Mouse (Mus musculus) granulocyte monocyte progenitor cell, adult 5-6 weeks (primary cell): ENCODE measurements around the gene Filip1. TPM values are rescaled to one million over a fixed set of nuclear protein-coding genes. Genes with fewer than 3 reads are reported as not detected.
"Not testable (repeated sequence)": the region's sequence is repeated elsewhere in the genome, so short reads cannot be mapped to it uniquely, and the experiment has no call there.

ENCODE experiments used
- ATAC-seq: replicated peaks from 2 replicates; pipeline ENCODE4 v1.8.0; 2016; ENCODE audit warnings: mild to moderate bottlenecking, moderate TSS enrichment, inconsistent platforms; ENCODE audit not compliant: poor library complexity, severe bottlenecking
- total RNA-seq, 2 experiments: library from RNA; stranded (forward) in 1 of 2; stranded (reverse) in 1 of 2; fragments of 200-712, 200-1000 nt in 1 of 2; fragments of >200 nt in 1 of 2; fragmentation: Nextera tagmentation in 1 of 2; gene quantifications; 2 replicates each; pipeline ENCODE4 v1.2.3; 2014 to 2017

The Filip1 gene
- total RNA-seq (2014; fragmentation: Nextera tagmentation): 1.1 and 2.1 TPM in 2 replicates
- 0.69 and 1.1 TPM in 2 replicates for total RNA-seq (2017)

DNA sequence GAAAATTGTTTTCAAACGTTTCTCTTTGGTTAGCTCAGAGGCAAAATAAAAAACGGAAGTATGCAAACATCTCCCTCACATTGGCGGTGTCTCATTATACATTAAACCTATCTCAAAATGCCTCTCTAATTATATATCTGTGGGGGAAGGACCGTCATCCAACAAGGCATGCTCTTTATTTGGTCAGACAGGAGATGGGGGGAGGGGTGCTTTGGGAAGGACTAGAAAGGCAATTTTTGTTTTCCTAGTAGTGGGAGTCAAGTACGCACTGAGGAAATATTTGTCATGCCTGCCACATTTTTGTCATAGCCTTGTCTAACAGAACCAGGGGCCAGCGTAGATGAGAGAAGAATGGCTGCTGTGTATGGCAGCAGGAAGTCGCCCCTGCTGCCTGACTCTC is at the start of gene Filip1:
Gene Filip1 (minus strand): TSS at position 101 of the 400 bp plus-strand sequence.
- no peak for ATAC-seq

DNA sequence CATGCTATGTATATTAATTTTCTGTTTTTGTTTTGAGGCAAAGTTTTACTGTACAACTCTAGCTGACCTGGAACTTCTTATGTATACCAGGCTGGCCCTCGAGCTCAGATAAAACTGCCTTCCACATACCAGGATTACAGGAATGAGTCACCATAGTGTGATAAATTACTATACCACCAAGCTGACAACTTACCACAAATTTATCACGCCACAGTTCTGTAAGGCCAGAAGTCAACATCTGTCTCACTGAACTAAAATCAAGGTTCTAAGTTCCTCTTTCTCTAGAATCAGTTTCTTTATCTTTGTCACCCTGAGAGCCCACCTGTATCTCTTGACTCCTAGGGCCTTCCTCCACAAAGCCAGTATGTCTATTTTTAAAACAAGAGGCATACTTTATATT is 45.0 kb upstream of the Filip1 start:
- peak; percentile 84 for ATAC-seq

DNA sequence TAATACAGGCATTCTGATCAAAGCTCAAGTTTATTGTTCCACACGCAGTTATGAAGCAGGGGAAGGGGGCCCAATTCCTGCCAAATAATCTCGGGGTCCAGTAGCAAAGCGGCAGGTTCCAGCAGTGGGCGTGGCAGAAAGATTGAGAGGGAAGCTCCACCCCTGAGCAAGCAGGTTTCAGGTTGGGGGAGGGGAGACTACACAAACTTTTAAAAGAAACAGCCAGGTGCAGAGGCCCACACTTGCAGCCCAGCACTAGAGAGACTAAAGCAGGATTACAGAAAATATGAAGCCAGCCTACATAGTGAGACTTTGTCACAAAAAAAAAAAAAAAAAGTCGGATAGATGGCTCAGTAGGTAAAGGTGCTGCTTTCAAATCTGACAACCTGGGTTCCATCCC is 40.3 kb upstream of the Filip1 start:
- ATAC-seq: no peak

DNA sequence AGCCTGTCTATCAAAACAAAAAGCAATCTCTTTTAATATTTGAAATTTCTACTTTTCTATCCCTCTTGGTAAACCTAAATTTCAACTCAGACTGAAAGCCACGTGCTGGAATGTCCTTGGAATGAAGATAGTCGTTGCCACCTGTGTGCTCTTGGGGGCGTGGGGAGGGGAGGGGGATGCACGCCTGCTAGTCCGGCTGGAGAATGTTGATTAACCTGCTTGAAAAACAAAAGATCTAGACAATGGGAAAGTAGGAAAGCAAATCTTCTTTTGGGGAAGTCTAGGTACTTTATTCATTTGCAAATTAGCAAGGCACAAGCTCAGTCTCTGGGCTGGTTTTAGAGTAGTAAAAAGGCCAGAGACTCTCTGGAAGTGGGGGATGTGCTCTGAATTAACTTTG is 36.6 kb upstream of the Filip1 start:
- not testable (repeated sequence) for ATAC-seq

DNA sequence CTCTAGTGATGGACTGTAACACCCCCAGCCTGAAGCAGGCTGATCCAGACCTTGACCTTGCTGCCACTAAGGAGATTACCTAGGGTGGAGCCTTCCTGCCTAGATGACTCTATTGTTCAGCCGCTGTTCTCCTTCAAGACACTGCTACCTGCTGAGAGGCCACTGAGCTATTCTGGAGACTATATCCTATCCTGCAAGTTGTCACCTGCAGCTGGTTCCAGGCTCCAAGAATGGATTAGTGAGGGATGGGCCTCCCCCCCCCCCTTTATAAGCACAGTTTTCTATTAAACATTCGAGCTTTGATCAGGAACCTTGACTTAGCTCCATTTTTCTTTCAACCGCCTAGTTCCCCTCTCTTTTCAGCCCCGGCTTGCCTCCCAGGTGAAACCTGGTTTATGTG is 31.6 kb upstream of the Filip1 start:
- ATAC-seq: not testable (repeated sequence)

DNA sequence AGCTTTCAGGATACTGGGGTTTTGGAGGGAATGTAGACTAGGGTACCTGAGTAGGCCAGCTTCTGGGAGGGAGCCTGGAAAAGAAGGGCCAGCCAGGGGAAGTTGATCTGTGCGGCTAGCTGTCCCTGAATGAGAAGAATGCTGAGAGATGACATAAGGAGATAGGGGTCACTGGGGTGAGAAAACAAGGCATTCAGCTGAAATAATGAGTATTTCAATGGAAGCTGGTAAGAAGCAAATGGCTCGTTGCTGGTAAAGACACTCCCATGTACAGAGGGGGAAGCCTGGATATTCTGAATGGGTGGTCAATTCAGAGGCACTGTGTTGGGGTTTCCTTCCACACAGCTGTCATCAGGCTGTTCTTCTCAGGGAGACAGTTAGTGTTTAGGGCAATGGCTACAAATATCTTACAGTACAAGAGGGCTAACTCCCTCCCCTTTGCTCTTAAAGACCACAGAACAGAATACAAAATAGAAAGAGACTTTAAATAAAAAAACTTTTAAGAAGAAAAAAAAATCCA is 26.7 kb upstream of the Filip1 start:
- ATAC-seq: no peak

DNA sequence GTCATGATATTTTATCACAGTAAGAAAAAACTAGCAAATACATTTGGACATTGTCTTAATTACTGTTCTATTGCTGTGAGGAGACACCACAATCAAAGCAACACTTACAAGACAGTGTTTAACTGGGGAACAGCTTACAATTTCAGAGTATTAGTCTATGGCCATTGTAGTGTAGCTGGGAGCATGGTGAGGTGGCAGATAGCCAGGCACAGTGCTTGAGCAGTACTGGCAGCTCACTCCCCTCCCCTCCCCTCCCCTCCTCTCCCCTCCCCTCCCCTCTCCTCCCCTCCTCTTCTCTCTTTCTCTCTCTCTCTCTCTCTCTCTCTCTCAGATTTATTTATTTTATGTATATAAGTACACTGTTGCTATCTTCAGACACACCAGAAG is 25.3 kb upstream of the Filip1 start:
- ATAC-seq: no peak

DNA sequence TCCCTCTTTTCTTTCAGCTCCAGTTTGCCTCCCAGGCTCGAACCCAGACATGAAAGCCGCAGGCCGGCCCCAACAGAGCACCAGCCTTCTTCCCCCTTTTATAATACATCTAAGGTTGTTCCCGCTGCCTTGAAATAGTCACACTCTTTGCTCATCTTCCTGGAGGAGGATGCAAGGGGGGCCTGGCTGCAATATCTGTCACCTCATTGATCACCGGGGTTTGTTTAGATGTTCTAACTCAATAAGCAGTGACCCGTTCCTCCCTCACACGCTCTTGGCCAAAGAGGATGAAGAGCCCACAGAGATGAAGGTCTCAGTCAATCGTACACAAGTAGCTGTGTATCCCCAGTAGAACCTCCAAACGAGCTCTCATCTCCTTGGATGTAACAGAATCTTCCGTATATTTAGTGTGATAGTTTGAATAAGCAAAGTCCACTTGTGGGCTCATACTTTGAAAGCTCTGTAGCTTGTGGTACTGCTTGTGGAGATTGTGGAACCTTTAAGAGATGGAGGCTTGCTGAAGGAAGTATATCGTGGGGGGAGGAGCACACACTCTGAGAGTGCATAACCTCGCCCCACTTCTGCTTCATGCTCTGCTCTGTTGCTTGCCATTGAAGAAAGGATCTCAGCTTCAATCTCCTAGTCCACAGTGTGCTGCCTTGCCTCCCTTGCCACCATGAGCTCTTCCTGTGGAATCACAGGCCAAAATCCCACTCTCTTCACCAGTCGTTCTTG is 24.8 kb upstream of the Filip1 start:
- no peak for ATAC-seq

DNA sequence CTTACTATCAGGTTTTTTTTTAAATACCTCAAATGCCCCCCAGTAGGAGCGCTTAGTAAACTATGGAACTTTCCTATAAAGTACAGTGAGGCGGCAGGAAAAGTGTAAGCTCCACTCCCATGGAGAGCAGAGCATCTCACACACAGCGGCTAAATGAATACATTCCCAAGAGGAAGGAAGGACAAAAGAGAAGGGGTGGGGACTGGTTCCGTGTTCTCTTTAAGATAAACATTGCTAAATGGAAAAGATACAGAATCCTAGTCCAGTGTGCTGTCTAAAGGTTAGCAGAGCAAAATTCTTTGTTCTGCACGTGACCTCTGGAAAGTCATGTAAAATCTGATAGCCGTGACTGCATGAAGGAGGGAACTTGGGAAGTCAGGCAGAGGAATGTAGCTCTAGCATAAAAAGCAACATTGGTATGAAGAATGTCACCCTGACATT is 13.9 kb upstream of the Filip1 start:
- ATAC-seq: no peak

DNA sequence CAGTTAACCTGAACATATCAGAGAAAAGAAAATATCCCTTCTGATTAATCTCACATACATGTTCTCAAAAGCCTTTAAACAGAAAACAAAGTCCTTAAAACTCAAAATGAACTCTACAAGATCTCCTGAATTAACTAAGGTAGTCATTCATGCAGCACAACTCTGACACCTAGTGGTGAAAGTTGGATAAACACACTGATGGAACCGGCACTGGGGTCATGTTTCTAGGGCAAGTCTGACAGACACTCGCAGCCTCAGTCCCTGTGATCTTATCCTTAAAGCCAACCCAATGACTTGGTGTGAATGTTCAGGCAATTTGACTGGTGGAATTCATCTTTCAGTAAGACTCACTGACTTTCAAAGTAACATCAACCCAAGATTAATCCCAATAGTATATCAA is 13.4 kb upstream of the Filip1 start:
- peak; percentile 91 for ATAC-seq

DNA sequence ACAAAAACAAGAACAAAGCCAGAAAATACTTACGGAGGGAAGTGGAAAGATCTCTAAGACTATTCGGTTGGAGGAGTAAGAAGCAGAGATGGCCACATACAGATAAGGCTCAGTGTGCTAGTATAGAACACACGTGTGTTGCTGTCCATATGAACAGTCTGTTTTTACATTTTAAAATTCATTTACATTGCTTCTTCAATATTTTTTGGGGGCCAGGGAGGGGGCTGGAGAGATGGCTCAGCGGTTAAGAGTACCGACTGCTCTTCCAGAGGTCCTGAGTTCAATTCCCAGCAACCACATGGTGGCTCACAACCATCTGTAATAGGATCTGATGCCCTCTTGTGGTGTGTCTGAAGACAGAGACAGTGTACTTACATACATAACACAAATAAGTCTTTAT is 12.7 kb upstream of the Filip1 start:
- not testable (repeated sequence) for ATAC-seq

DNA sequence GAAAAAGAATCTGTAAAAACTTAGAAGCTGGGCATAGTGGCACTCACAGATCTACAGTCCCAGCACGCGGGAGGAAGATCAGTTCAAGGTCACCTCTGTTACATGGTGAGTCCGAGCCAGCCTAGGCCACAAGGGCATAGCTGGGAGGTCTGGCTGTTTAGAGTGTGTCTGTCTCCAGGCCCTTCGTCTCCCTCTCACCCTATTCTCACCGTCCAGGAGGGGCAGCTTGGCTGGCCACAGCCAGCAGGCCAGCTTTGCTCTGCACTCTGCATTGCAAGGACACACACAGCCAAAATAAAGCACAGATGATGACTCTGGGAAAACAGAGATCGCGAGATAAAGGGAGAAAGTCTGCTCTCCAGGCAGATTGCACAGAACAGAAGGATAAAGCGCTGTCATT is 10.2 kb upstream of the Filip1 start:
- ATAC-seq: no peak

DNA sequence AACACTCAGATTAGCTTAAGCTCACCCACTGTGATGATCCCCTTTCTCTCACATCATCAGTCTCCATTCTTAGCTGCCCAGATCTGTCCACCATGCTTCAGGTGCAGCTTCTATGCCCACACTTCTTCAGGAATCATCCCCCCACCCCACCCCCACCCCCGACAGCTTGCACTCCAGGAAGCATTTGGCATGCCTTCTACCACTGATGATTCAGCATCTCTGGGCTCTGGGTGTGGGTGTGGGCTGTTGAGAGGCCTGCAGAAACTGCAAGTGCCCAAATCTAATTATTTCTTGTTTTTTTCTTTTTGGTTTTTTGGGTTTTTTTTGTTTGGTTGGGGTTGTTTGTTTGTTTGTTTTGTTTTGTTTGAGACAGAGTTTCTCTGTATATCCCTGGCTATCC is 9.0 kb upstream of the Filip1 start:
- ATAC-seq: no peak

DNA sequence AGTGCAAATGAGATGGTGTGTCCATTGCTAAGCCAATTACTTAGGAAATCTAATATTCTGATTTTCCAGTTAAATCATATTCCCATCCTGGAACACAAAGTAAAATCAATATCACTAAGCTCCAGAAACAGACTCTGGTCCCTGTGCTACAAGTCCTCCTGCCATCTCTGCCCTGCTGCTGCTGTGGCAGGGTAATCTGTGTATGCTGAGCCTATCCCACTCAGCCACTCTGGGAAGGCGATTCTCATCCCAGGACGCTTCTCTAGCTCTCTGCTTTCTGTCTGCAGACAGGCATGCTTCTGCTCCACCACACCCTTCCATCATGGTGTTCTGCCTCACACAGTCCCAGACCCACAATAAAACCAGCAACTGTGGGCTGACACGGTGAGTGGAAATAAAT is 7.8 kb upstream of the Filip1 start:
- no peak for ATAC-seq

DNA sequence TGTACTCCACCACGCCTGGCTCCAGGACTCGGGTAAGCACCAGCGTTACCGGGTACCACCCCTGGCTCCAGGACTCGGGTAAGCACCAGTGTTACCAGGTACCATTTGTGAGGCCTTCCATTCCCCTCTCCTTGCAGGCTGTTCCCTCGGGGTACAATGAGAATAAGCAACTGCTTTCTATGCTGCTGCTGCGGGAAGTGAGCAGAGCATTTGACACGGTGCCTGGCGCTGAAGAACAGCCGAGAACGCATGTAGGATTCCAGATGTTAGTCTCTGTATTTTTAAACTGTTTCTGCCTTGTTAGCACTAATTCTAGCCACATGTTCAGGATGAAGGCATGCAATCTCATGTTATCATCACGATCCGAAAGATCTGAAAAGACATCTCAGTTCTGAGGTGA is 635 bp downstream of the Filip1 start:
- no peak for ATAC-seq

DNA sequence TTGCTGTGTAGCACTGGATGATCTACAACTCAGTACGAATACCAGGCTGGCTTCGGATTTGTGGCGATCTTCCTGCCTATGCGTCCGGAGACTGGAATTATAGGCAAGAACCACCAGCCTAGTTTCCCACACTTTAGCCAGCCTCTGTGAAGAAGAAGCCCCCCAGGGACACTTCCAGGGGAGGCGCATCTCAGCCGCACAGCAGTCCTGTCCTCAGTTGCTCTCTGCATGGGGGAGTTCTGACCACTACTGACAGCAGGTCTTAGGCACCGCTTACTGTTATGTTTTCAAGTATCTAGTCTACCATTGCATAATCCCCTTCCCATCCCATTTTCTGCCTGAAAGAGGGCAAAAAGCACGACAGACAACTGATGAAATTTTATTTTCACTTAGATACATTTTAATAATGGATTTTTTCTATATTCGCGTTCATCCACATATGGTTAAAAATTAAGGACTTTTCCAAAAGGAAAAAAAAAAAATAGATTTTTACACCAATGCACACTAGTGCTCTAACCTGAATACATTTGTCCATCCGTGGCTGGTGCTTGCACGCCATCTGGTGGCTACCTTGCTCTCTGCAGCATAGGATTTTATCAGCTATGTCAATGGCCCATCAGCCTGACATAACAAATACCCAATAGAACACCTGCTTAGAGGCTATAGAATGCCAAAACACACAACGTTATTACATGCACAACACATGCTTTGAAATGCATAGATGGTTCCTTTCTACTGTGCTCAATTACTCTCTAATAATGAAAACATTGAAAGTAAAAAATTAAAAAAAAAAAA is 10.1 kb downstream of the Filip1 start:
- peak; percentile 97 for ATAC-seq

DNA sequence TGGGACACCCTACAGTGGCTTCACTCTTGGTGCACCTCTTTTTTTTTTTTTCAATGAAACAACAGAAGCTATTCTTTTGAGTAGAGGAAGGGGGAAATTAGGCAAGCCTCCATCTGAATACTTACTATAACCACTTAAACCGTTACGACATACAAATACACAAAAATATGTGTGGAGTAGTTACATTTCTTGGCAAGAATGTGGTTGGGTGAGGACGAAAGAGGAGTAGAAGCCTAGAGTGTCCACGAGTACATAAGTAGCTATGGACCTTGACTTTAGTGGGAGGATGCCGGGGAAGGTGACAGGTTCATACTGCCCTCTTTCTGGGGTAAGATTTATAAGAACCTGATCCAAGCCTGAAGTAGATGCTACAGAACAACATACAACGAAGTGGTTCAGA is 15.4 kb downstream of the Filip1 start:
- peak; percentile 82 for ATAC-seq

DNA sequence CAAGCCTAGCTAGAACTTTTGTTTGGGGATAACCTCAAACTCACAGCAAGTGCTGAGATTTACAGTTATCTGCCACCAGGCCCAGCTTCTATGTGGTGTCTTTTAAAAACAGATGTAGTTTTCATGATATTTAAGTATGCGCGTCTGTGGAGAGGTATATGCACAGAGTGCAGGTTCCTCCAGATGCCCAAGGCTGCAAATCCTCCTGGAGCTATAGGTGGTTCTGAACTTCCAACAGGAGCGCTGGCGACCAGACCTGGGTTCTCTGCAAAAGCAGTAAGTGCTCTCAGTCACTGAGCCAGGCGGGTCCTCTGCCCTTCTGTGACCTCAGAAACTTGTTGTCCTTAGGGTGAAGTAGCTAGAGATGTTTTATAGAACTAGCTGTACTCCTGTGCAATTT is 18.4 kb downstream of the Filip1 start:
- no peak for ATAC-seq

DNA sequence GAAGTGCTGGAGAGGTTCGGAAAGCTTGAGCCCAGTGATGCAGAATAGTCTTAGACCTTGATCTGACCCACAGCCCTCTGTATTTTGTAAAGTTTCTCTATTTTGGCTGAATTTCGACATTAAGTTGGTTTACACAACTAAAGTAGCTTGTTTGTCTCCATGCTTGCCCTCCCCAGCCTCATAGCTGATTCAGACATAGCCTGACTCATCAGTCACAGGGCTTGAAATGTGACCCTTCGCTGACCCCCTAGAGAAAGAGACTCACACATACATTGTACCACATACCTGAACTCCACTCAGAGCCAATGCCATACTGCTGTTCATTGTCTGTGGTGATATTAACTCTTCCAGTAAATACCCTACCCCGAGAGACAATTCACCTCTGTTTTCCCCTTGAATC is 19.6 kb downstream of the Filip1 start:
- no peak for ATAC-seq

DNA sequence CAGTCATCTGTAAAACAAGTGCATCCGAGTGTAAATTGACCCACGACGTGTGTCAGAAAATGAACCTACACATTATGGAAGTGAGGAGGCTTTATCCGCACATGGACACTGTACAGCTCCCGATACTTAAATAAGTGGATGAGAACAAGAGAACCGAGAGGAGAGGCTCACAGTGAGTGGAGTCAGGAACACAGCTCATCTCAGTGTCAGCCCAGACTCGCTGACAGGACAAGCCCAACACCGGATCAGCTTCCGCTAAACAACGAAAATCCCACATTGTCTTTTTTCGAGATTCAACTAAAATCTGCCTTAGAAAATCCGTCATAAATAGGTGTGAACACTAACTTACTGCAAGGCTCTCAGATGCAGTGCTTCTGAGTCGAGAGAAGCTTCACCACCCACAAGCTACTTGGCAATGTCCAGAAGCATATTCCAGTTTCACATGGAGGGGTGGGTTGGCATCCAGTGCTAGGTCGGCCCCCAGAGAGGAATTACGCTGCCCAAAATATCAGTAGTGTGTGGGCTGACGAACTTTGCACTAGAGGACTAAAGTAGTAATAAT is 22.1 kb downstream of the Filip1 start:
- ATAC-seq: no peak

DNA sequence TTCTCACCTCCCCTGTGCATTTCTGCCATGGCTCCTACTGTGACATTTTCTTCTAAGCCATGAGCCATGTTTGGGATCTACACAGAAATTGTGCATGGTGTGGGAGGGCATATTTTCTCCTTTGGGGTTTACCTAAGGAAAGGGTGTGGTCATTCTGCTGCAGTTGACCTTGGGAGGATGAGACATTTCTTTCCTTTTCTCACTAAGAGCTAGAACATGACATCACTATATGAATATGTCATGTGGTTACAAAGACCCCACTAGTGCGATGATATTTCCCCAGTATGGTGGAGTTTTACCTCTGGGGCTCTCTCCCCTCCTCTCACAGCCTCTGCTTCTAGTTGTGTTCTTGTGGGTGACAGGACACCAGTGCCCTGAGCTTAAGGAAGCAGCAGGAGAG is 22.9 kb downstream of the Filip1 start:
- ATAC-seq: no peak
